Mouse (Mus musculus): ENCODE data around the gene Dlg5. TPM values are rescaled to one million over a fixed set of nuclear protein-coding genes. Genes with fewer than 3 reads are reported as not detected.
A peak's percentile ranks its signal among the peaks of the same experiment; 100 is the strongest.

The Dlg5 gene
- polyA plus RNA-seq, 1 experiment from 2014 or later = 12.8 TPM

DNA sequence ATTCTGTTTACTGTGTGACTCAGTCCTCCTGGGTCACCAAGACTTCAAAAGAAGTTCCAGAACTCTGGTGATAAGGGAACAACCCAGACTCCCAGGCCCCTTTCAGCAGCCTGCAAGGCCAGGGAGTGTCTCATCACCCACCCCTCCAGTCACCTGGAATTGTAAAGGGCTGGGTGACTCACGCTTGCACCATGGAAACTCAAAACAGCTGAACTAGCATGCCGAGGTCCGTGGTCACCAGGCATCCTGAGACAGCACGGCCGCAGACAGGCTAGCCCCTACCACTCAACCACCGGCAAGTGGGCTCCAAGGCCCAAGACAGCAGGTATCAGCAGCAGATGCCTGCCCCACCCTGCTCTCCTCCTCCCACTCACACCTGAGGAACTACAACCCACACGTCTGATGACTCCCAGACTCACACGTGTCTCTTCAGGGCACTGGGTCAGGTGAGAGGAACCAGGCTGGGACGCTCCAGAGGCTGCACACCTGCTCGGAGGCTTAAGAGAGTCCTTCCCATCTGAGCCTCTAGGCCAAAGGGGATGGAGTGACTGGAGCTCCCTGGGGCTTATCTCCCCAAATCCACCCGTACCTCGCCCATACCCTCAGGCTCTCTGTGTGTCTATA lies 38.9 kb downstream of the Dlg5 start:
- peak overlapping the region; percentile 38 for H3K4me2 ChIP-seq (ENCODE audit: low read length)

GRCm38 (mm10) chr14:24206314-24206713 lies 39.4 kb downstream of the Dlg5 start:
- no peaks in the 10 kb centered on the region for H3K36me3 ChIP-seq (ENCODE audit: control insufficient read depth, insufficient read depth, low read length)
- H3K27ac ChIP-seq (replicated peaks in 1 of 2; ENCODE audit: control insufficient read depth in 1 of 2, insufficient read depth in 1 of 2, low read depth in 2 of 2, low read length in 2 of 2) = peak overlapping the region; percentile 15 to 53; a peak in 3 of 4 replicates
- no peak overlapping the region for H3K4me2 ChIP-seq (ENCODE audit: low read length)
- no peaks in the 10 kb centered on the region for H3K9me3 ChIP-seq (ENCODE audit: control insufficient read depth, low read length)
- H3K4me3 ChIP-seq (ENCODE audit: control insufficient read depth in 1 of 2, insufficient read depth in 1 of 2, low read depth in 1 of 2, low read length in 2 of 2) = no peak overlapping the region
- no peak for ATAC-seq (ENCODE audit: insufficient number of reproducible peaks, insufficient read depth, low FRiP score, low read depth)
- WGBS = 13% methylated on average over 7 of the region's 9 CpGs
- peak overlapping the region; percentile 25; the same call in 1 of the 2 replicates for H3K9ac ChIP-seq (ENCODE audit: low read length)
- peaks cover 43 to 57% of the 10 kb centered on the region in 2 experiments for H3K4me1 ChIP-seq (ENCODE audit: control insufficient read depth in 2 of 2, insufficient read depth in 2 of 2, low read length in 2 of 2)
- no peaks in the 10 kb centered on the region for H3K27me3 ChIP-seq (ENCODE audit: control insufficient read depth, insufficient read depth, low read length)

More for the DNA sequence above, 38.9 kb downstream of the Dlg5 start:
- Histone ChIP-seq H3K27ac (replicated peaks in 1 of 2; ENCODE audit: control insufficient read depth in 1 of 2, insufficient read depth in 1 of 2, low read depth in 2 of 2, low read length in 2 of 2) (peak overlapping the region; percentile 60 to 74), H3K4me1 (ENCODE audit: control insufficient read depth in 2 of 2, insufficient read depth in 2 of 2, low read length in 2 of 2) (peaks cover 45 to 60% of the 10 kb centered on the region in 2 experiments), H3K9ac (ENCODE audit: low read length) (peak overlapping the region; percentile 34), H3K4me3 (ENCODE audit: control insufficient read depth in 1 of 2, insufficient read depth in 1 of 2, low read depth in 1 of 2, low read length in 2 of 2) (no peak overlapping the region), H3K36me3 (ENCODE audit: control insufficient read depth, insufficient read depth, low read length) (no peaks in the 10 kb centered on the region), H3K27me3 (ENCODE audit: control insufficient read depth, insufficient read depth, low read length) (no peaks in the 10 kb centered on the region), H3K9me3 (ENCODE audit: control insufficient read depth, low read length) (no peaks in the 10 kb centered on the region)
- WGBS = 23% methylated on average over 12 of the region's 12 CpGs
- no peak for ATAC-seq (ENCODE audit: insufficient number of reproducible peaks, insufficient read depth, low FRiP score, low read depth)

DNA sequence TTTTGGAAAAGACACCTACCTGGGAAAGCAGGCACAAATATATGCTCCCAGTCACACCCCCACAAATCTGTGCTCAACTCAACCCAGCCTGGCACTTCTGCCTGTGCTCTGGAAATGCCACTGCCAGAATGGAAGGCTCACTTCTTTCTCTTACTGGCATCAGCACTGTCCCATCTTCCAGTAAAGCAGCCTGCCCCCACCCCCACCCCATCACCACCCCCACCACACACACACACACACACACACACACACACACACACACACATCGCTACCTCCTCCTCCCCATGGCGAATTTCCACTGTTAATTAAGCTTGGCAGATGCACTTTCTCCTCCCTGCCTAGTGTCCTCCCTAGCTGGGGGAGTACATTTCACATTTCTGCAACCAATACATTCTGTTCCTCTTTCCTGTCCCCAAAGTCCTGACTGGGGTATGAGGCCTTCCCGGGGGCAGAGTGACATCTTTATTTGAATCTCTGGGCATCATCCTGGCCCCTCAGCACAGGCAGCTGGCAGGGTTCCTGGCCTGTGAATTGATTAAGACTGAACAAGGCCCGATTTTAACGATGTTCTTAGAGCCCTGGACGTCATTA lies 40.3 kb downstream of the Dlg5 start:
- 45% methylated on average over 6 of the region's 6 CpGs for WGBS
- Histone ChIP-seq H3K4me3 (ENCODE audit: control insufficient read depth in 1 of 2, insufficient read depth in 1 of 2, low read depth in 1 of 2, low read length in 2 of 2) (no peak overlapping the region), H3K9me3 (ENCODE audit: control insufficient read depth, low read length) (no peaks in the 10 kb centered on the region), H3K9ac (ENCODE audit: low read length) (no peak overlapping the region), H3K27me3 (ENCODE audit: control insufficient read depth, insufficient read depth, low read length) (no peaks in the 10 kb centered on the region), H3K27ac (replicated peaks in 1 of 2; ENCODE audit: control insufficient read depth in 1 of 2, insufficient read depth in 1 of 2, low read depth in 2 of 2, low read length in 2 of 2) (no peak overlapping the region; a peak in 1 of 4 replicates), H3K4me1 (ENCODE audit: control insufficient read depth in 2 of 2, insufficient read depth in 2 of 2, low read length in 2 of 2) (peaks cover 45 to 63% of the 10 kb centered on the region in 2 experiments), H3K4me2 (ENCODE audit: low read length) (no peak overlapping the region), H3K36me3 (ENCODE audit: control insufficient read depth, insufficient read depth, low read length) (0 out of 2 replicates have a peak, but pooled peaks cover 1% of the 10 kb centered on the region)
- ATAC-seq (ENCODE audit: insufficient number of reproducible peaks, insufficient read depth, low FRiP score, low read depth) = no peak

DNA sequence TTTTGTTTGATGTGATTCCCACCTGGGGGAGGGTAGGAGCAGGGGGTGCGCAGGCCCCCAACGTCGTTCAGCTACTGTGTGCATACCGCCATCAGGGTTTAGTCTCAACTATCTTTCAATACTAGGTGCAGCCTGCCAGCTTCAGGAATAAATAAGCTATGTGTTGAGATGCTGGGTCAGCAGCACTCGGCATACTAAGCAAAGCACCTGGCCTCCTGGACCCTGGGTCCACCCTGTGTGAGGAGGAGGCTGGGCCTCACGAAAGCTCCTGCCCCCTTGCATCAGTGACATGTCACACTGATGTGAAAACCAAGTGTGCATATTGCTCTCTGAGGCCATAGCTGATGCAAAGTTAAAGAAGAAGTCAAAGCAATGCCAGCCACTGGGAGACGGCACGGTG lies 42.5 kb downstream of the Dlg5 start:
- Histone ChIP-seq H3K36me3 (ENCODE audit: control insufficient read depth, insufficient read depth, low read length) (0 out of 2 replicates have a peak, but pooled peaks cover 6% of the 10 kb centered on the region), H3K27me3 (ENCODE audit: control insufficient read depth, insufficient read depth, low read length) (no peaks in the 10 kb centered on the region), H3K9ac (ENCODE audit: low read length) (no peak overlapping the region), H3K9me3 (ENCODE audit: control insufficient read depth, low read length) (no peaks in the 10 kb centered on the region), H3K27ac (replicated peaks in 1 of 2; ENCODE audit: control insufficient read depth in 1 of 2, insufficient read depth in 1 of 2, low read depth in 2 of 2, low read length in 2 of 2) (no peak overlapping the region), H3K4me2 (ENCODE audit: low read length) (no peak overlapping the region), H3K4me1 (ENCODE audit: control insufficient read depth in 2 of 2, insufficient read depth in 2 of 2, low read length in 2 of 2) (peaks cover 55 to 64% of the 10 kb centered on the region in 2 experiments), H3K4me3 (ENCODE audit: control insufficient read depth in 1 of 2, insufficient read depth in 1 of 2, low read depth in 1 of 2, low read length in 2 of 2) (no peak overlapping the region)
- no peak for ATAC-seq (ENCODE audit: insufficient number of reproducible peaks, insufficient read depth, low FRiP score, low read depth)
- WGBS = 92% methylated on average over 8 of the region's 8 CpGs

DNA sequence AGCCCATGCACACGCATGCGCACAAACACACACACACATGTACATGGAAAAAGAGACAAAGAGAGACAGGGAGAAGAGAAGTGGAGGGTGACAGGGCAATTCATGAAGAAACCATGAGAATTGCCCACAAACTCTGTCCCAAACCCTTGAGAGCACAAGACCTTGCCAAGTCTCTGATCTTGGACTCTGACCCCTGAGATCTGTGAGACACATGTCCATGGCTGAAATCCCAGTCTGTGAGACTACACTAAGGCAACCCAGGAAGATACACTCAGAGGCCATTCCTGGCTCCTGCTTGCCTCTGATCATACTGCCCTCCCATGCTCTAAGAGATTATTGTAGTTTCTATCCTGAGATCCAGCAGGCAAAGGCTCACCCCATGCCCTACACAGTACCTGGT lies 44.9 kb downstream of the Dlg5 start:
- Histone ChIP-seq H3K9ac (ENCODE audit: low read length) (no peak overlapping the region), H3K27ac (replicated peaks in 1 of 2; ENCODE audit: control insufficient read depth in 1 of 2, insufficient read depth in 1 of 2, low read depth in 2 of 2, low read length in 2 of 2) (peak overlapping the region; percentile 64 to 79; a peak in 3 of 4 replicates), H3K9me3 (ENCODE audit: control insufficient read depth, low read length) (no peaks in the 10 kb centered on the region), H3K36me3 (ENCODE audit: control insufficient read depth, insufficient read depth, low read length) (0 out of 2 replicates have a peak, but pooled peaks cover 6% of the 10 kb centered on the region), H3K27me3 (ENCODE audit: control insufficient read depth, insufficient read depth, low read length) (no peaks in the 10 kb centered on the region), H3K4me3 (ENCODE audit: control insufficient read depth in 1 of 2, insufficient read depth in 1 of 2, low read depth in 1 of 2, low read length in 2 of 2) (no peak overlapping the region), H3K4me1 (ENCODE audit: control insufficient read depth in 2 of 2, insufficient read depth in 2 of 2, low read length in 2 of 2) (peaks cover 35 to 49% of the 10 kb centered on the region in 2 experiments), H3K4me2 (ENCODE audit: low read length) (no peak overlapping the region)
- no peak for ATAC-seq (ENCODE audit: insufficient number of reproducible peaks, insufficient read depth, low FRiP score, low read depth)
- 98% methylated on average over 2 of the region's 2 CpGs for WGBS

DNA sequence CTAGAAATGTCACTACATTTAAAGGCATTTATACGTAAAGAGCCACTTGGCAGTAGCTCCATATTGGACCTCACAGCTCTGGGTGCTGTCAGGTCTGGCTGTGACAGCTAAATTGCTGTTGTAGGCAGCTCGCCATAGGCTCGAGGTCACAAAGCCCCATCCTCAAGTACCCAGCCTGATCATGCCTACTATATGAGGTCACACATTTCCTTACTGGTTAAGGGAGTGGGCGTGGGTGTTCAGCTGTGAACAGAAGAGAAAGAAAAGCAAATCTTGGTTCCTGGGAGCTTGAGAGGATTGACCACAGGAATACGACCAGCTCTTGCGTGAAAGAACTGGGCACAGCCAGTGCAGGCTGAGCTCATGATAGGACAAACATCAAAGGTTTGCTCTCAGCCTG lies 46.0 kb downstream of the Dlg5 start:
- H3K4me1 ChIP-seq (ENCODE audit: control insufficient read depth in 2 of 2, insufficient read depth in 2 of 2, low read length in 2 of 2) = peaks cover 31 to 42% of the 10 kb centered on the region in 2 experiments
- WGBS = 33% methylated on average over 6 of the region's 6 CpGs
- H3K27ac ChIP-seq (replicated peaks in 1 of 2; ENCODE audit: control insufficient read depth in 1 of 2, insufficient read depth in 1 of 2, low read depth in 2 of 2, low read length in 2 of 2) = peak overlapping the region; percentile 64 to 79
- 0 out of 2 replicates have a peak, but pooled peaks have one; percentile 43 for ATAC-seq (ENCODE audit: insufficient number of reproducible peaks, insufficient read depth, low FRiP score, low read depth)
- no peak overlapping the region for H3K4me2 ChIP-seq (ENCODE audit: low read length)
- no peak overlapping the region for H3K9ac ChIP-seq (ENCODE audit: low read length)
- H3K4me3 ChIP-seq (ENCODE audit: control insufficient read depth in 1 of 2, insufficient read depth in 1 of 2, low read depth in 1 of 2, low read length in 2 of 2) = no peak overlapping the region
- H3K36me3 ChIP-seq (ENCODE audit: control insufficient read depth, insufficient read depth, low read length) = 0 out of 2 replicates have a peak, but pooled peaks cover 6% of the 10 kb centered on the region
- H3K27me3 ChIP-seq (ENCODE audit: control insufficient read depth, insufficient read depth, low read length) = no peaks in the 10 kb centered on the region
- H3K9me3 ChIP-seq (ENCODE audit: control insufficient read depth, low read length) = no peaks in the 10 kb centered on the region

DNA sequence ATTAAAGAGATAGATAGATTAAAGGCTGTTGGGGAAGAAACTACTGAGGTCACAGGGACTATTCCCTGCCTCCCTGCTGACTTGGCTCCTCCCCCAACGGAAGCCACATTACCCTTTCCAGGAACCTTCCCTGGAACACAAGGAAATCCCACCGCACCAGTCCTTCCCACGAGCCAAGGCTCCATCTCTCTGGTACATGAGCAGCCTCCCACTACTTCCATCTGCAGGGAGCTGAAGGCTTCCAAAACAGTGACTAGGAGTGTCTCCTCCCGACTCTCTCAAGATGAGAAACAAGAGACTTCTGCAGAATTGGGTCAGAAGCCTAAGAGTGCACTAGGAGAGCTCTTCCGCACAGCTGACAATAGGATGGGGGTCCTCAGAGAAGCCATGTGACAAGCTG lies 47.9 kb downstream of the Dlg5 start:
- ATAC-seq (ENCODE audit: insufficient number of reproducible peaks, insufficient read depth, low FRiP score, low read depth) = no peak
- 76% methylated on average over 5 of the region's 5 CpGs for WGBS
- H3K4me3 ChIP-seq (ENCODE audit: control insufficient read depth in 1 of 2, insufficient read depth in 1 of 2, low read depth in 1 of 2, low read length in 2 of 2) = no peak overlapping the region

More for the DNA sequence above, 47.9 kb downstream of the Dlg5 start:
- Histone ChIP-seq H3K27me3 (ENCODE audit: control insufficient read depth, insufficient read depth, low read length) (no peaks in the 10 kb centered on the region), H3K9ac (ENCODE audit: low read length) (no peak overlapping the region), H3K4me2 (ENCODE audit: low read length) (no peak overlapping the region), H3K9me3 (ENCODE audit: control insufficient read depth, low read length) (no peaks in the 10 kb centered on the region), H3K27ac (replicated peaks in 1 of 2; ENCODE audit: control insufficient read depth in 1 of 2, insufficient read depth in 1 of 2, low read depth in 2 of 2, low read length in 2 of 2) (no peak overlapping the region), H3K4me1 (ENCODE audit: control insufficient read depth in 2 of 2, insufficient read depth in 2 of 2, low read length in 2 of 2) (peaks cover 21 to 32% of the 10 kb centered on the region in 2 experiments), H3K36me3 (ENCODE audit: control insufficient read depth, insufficient read depth, low read length) (0 out of 2 replicates have a peak, but pooled peaks cover 6% of the 10 kb centered on the region)

Data from heart, embryonic 14.5 days (tissue).